Mouse (Mus musculus): ENCODE measurements around the gene Zmiz2. TPM values are rescaled to one million over a fixed set of nuclear protein-coding genes. Genes with fewer than 3 reads are reported as not detected.

Gene Zmiz2
- total and polyA plus RNA-seq, 3 experiments = 12.3 to 90.3 (median 35.5) TPM

GRCm38 (mm10) chr11:6349586-6349985 lies 39.3 kb upstream of the Zmiz2 start:
- Histone ChIP-seq H3K27me3 (ENCODE audit: control insufficient read depth in 1 of 2, insufficient read depth in 2 of 2, low read length in 2 of 2) (no peaks in the 10 kb centered on the region), H3K4me3 (ENCODE audit: control insufficient read depth in 1 of 2, insufficient read depth in 1 of 2, low read depth in 2 of 2, low read length in 2 of 2) (no peak overlapping the region), H3K9me3 (replicated peaks; ENCODE audit: insufficient read depth, low read length) (no peaks in the 10 kb centered on the region), H3K27ac (ENCODE audit: control insufficient read depth, low read depth, low read length) (no peak overlapping the region), H3K9ac (ENCODE audit: control insufficient read depth, low read depth, low read length, poor library complexity, severe bottlenecking) (no peak overlapping the region), H3K79me2 (ENCODE audit: control insufficient read depth, insufficient read depth, low read length, poor library complexity) (no peaks in the 10 kb centered on the region), H3K36me3 (ENCODE audit: control insufficient read depth in 1 of 2, insufficient read depth in 2 of 2, low read length in 2 of 2) (peaks cover 0 to 46% of the 10 kb centered on the region in 2 experiments; a peak in 2 of 4 replicates), H3K4me1 (ENCODE audit: control insufficient read depth in 1 of 2, insufficient read depth in 2 of 2, low read length in 2 of 2) (no peaks in the 10 kb centered on the region)
- no peak for DNase-seq (ENCODE audit: low read depth, low spot score)
- no peak for TF ChIP-seq MAZ (IDR thresholded peaks at IDR 0.05; ENCODE audit: low read depth, low read length)
- no peak for TF ChIP-seq MAFK (IDR thresholded peaks at IDR 0.05; ENCODE audit: borderline replicate concordance, low read depth, low read length)
- TF ChIP-seq NRF1 (IDR thresholded peaks at IDR 0.05; ENCODE audit: insufficient read depth, low read depth, low read length, poor library complexity, severe bottlenecking) = no peak
- TF ChIP-seq ZMIZ1 (IDR thresholded peaks at IDR 0.05; ENCODE audit: low read depth, low read length) = no peak

GRCm38 (mm10) chr11:6355106-6355505 lies 33.8 kb upstream of the Zmiz2 start:
- Histone ChIP-seq H3K36me3 (ENCODE audit: control insufficient read depth in 1 of 2, insufficient read depth in 2 of 2, low read length in 2 of 2) (peaks cover 0 to 11% of the 10 kb centered on the region in 2 experiments; a peak in 2 of 4 replicates), H3K79me2 (ENCODE audit: control insufficient read depth, insufficient read depth, low read length, poor library complexity) (no peaks in the 10 kb centered on the region), H3K27me3 (ENCODE audit: control insufficient read depth in 1 of 2, insufficient read depth in 2 of 2, low read length in 2 of 2) (no peaks in the 10 kb centered on the region), H3K27ac (ENCODE audit: control insufficient read depth, low read depth, low read length) (no peak overlapping the region), H3K4me3 (ENCODE audit: control insufficient read depth in 1 of 2, insufficient read depth in 1 of 2, low read depth in 2 of 2, low read length in 2 of 2) (no peak overlapping the region), H3K9ac (ENCODE audit: control insufficient read depth, low read depth, low read length, poor library complexity, severe bottlenecking) (no peak overlapping the region), H3K4me1 (ENCODE audit: control insufficient read depth in 1 of 2, insufficient read depth in 2 of 2, low read length in 2 of 2) (no peaks in the 10 kb centered on the region), H3K9me3 (replicated peaks; ENCODE audit: insufficient read depth, low read length) (no peaks in the 10 kb centered on the region)
- no peak for DNase-seq (ENCODE audit: low read depth, low spot score)
- TF ChIP-seq JUND (IDR thresholded peaks at IDR 0.05; ENCODE audit: low read depth, low read length) = no peak
- TF ChIP-seq TAL1 (IDR thresholded peaks at IDR 0.05; ENCODE audit: low read length) = no peak
- TF ChIP-seq CTCF (IDR thresholded peaks at IDR 0.05 in 2 of 3, conservative IDR thresholded peaks at IDR 0.05 in 1 of 3; ENCODE audit: control insufficient read depth in 1 of 3, insufficient read depth in 1 of 3, low read depth in 2 of 3, low read length in 3 of 3, poor library complexity in 1 of 3, severe bottlenecking in 1 of 3) = no peak
- no peak for TF ChIP-seq CHD1 (IDR thresholded peaks at IDR 0.05; ENCODE audit: low read depth, low read length)
- no peak for TF ChIP-seq ZC3H11A (IDR thresholded peaks at IDR 0.05; ENCODE audit: low read depth, low read length)
- TF ChIP-seq ZMIZ1 (IDR thresholded peaks at IDR 0.05; ENCODE audit: low read depth, low read length) = no peak
- no peak for TF ChIP-seq USF2 (IDR thresholded peaks at IDR 0.05; ENCODE audit: borderline replicate concordance in 1 of 2, insufficient read depth in 1 of 2, low read depth in 1 of 2, low read length in 2 of 2)
- TF ChIP-seq MAZ (IDR thresholded peaks at IDR 0.05; ENCODE audit: low read depth, low read length) = no peak
- TF ChIP-seq NELFE (IDR thresholded peaks at IDR 0.05; ENCODE audit: low read depth, low read length) = no peak
- TF ChIP-seq POLR2AphosphoS5 (IDR thresholded peaks at IDR 0.05; ENCODE audit: borderline replicate concordance, low read depth, low read length) = no peak
- TF ChIP-seq ELF1 (IDR thresholded peaks at IDR 0.05; ENCODE audit: low read depth, low read length) = no peak
- TF ChIP-seq ZNF384 (IDR thresholded peaks at IDR 0.05; ENCODE audit: low read depth, low read length) = no peak
- no peak for TF ChIP-seq ZKSCAN1 (IDR thresholded peaks at IDR 0.05; ENCODE audit: low read depth, low read length)
- TF ChIP-seq E2F4 (IDR thresholded peaks at IDR 0.05; ENCODE audit: borderline replicate concordance, low read depth, low read length) = no peak
- no peak for TF ChIP-seq MAX (IDR thresholded peaks at IDR 0.05; ENCODE audit: low read length)

All from MEL (cell line).